Mouse (Mus musculus) MEL (cell line): Measurements from ENCODE around the gene Pex14. TPM values are rescaled to one million over a fixed set of nuclear protein-coding genes. Genes with fewer than 3 reads are reported as not detected.

Experiments used
- DNase-seq: peaks from one replicate; pipeline ENCODE4 v3.0.0; 2011; ENCODE audit warnings: low read depth, low spot score
- H3K27ac ChIP-seq: 2 replicates; pipeline ENCODE4 v1.5.1; 2012; ENCODE audit warnings: low read depth, mild to moderate bottlenecking, control low read depth, low read length, moderate library complexity; ENCODE audit not compliant: control insufficient read depth
- H3K27me3 ChIP-seq, 2 experiments: fragments of 150-350 bp in 1 of 2; sonication (generic) in 1 of 2; 2 replicates each; pipeline ENCODE4 v1.6.1; 2012; ENCODE audit warnings: low read length in 2 of 2, mild to moderate bottlenecking in 2 of 2, improper control_type of control experiment in 1 of 2, moderate library complexity in 1 of 2; ENCODE audit not compliant: insufficient read depth in 2 of 2, control insufficient read depth in 1 of 2
- H3K36me3 ChIP-seq, 2 experiments: 2 replicates each; pipeline ENCODE4 v1.6.1; 2012 to 2014; ENCODE audit warnings: low read length in 2 of 2, improper control_type of control experiment in 1 of 2, inconsistent platforms in 1 of 2, mild to moderate bottlenecking in 1 of 2; ENCODE audit not compliant: insufficient read depth in 2 of 2, control insufficient read depth in 1 of 2
- H3K4me1 ChIP-seq, 2 experiments: fragments of 150-350 bp in 1 of 2; sonication (generic) in 1 of 2; 2 replicates each; pipeline ENCODE4 v1.6.1; 2012; ENCODE audit warnings: low read length in 2 of 2, improper control_type of control experiment in 1 of 2, mild to moderate bottlenecking in 1 of 2; ENCODE audit not compliant: insufficient read depth in 2 of 2, control insufficient read depth in 1 of 2
- H3K4me3 ChIP-seq, 2 experiments: fragments of 150-350 bp in 1 of 2; sonication (generic) in 1 of 2; 2 replicates each; pipeline ENCODE4 v1.5.1; 2012; ENCODE audit warnings: low read depth in 2 of 2, low read length in 2 of 2, mild to moderate bottlenecking in 2 of 2, moderate library complexity in 2 of 2, control low read depth in 1 of 2, improper control_type of control experiment in 1 of 2; ENCODE audit not compliant: control insufficient read depth in 1 of 2, insufficient read depth in 1 of 2
- H3K79me2 ChIP-seq: 2 replicates; pipeline ENCODE4 v1.6.1; 2012; ENCODE audit warnings: mild to moderate bottlenecking, low read length, moderate library complexity; ENCODE audit not compliant: control insufficient read depth, poor library complexity, insufficient read depth
- H3K9ac ChIP-seq: 2 replicates; pipeline ENCODE4 v1.6.1; 2012; ENCODE audit warnings: low read depth, mild to moderate bottlenecking, control low read depth, low read length, moderate library complexity; ENCODE audit not compliant: control insufficient read depth, poor library complexity, severe bottlenecking
- H3K9me3 ChIP-seq: fragments of 150-350 bp; sonication (generic); replicated peaks from 2 replicates; pipeline ENCODE4 v1.6.1; 2012; ENCODE audit warnings: mild to moderate bottlenecking, low read length, improper control_type of control experiment, moderate library complexity; ENCODE audit not compliant: insufficient read depth
- BHLHE40 ChIP-seq: IDR thresholded peaks from 2 replicates; pipeline ENCODE4 v1.6.1; 2012; ENCODE audit warnings: low read depth, mild to moderate bottlenecking, inconsistent platforms, low read length, improper control_type of control experiment, borderline replicate concordance
- CHD2 ChIP-seq: IDR thresholded peaks from 2 replicates; pipeline ENCODE4 v1.6.1; 2011; ENCODE audit warnings: low read length, improper control_type of control experiment
- CTCF ChIP-seq, 3 experiments: IDR thresholded peaks in 2 of 3; conservative IDR thresholded peaks in 1 of 3; 2 replicates each; pipeline ENCODE4 v1.5.1; 2011 to 2012; ENCODE audit warnings: low read length in 3 of 3, low read depth in 2 of 3, mild to moderate bottlenecking in 2 of 3, improper control_type of control experiment in 1 of 3, inconsistent platforms in 1 of 3, mixed read lengths in 1 of 3, moderate library complexity in 1 of 3; ENCODE audit not compliant: control insufficient read depth in 1 of 3, insufficient read depth in 1 of 3, poor library complexity in 1 of 3, severe bottlenecking in 1 of 3
- E2F4 ChIP-seq: IDR thresholded peaks from 2 replicates; pipeline ENCODE4 v1.6.1; 2011; ENCODE audit warnings: low read depth, low read length, improper control_type of control experiment, borderline replicate concordance
- EP300 ChIP-seq, 2 experiments: IDR thresholded peaks; 2 replicates each; pipeline ENCODE4 v1.6.1; 2011; ENCODE audit warnings: improper control_type of control experiment in 2 of 2, low read length in 2 of 2, low read depth in 1 of 2, mild to moderate bottlenecking in 1 of 2
- GATA1 ChIP-seq: IDR thresholded peaks from 2 replicates; pipeline ENCODE4 v1.6.1; 2011; ENCODE audit warnings: low read depth, low read length, improper control_type of control experiment
- HCFC1 ChIP-seq: IDR thresholded peaks from 2 replicates; pipeline ENCODE4 v1.6.1; 2012; ENCODE audit warnings: low read depth, mild to moderate bottlenecking, inconsistent platforms, low read length, improper control_type of control experiment, moderate library complexity
- MAFK ChIP-seq: IDR thresholded peaks from 2 replicates; pipeline ENCODE4 v1.6.1; 2011; ENCODE audit warnings: low read depth, mild to moderate bottlenecking, low read length, improper control_type of control experiment, borderline replicate concordance
- MAX ChIP-seq: IDR thresholded peaks from 2 replicates; pipeline ENCODE4 v1.6.1; 2011; ENCODE audit warnings: low read length, improper control_type of control experiment
- MAZ ChIP-seq: IDR thresholded peaks from 2 replicates; pipeline ENCODE4 v1.6.1; 2012; ENCODE audit warnings: low read depth, mild to moderate bottlenecking, inconsistent platforms, low read length, improper control_type of control experiment
- NELFE ChIP-seq: IDR thresholded peaks from 2 replicates; pipeline ENCODE4 v1.6.1; 2011; ENCODE audit warnings: low read depth, low read length, improper control_type of control experiment
- RAD21 ChIP-seq: IDR thresholded peaks from 2 replicates; pipeline ENCODE4 v1.6.1; 2011; ENCODE audit warnings: mild to moderate bottlenecking, low read depth, low read length, improper control_type of control experiment
- SIN3A ChIP-seq: IDR thresholded peaks from 2 replicates; pipeline ENCODE4 v1.6.1; 2012; ENCODE audit warnings: low read length, improper control_type of control experiment, inconsistent platforms
- TAL1 ChIP-seq: IDR thresholded peaks from 2 replicates; pipeline ENCODE4 v1.6.1; 2012; ENCODE audit warnings: mild to moderate bottlenecking, inconsistent platforms, low read length, moderate library complexity, mixed read lengths
- TCF12 ChIP-seq: IDR thresholded peaks from 2 replicates; pipeline ENCODE4 v1.6.1; 2014; ENCODE audit warnings: low read depth, mild to moderate bottlenecking, inconsistent platforms, low read length, improper control_type of control experiment, moderate library complexity
- USF1 ChIP-seq: IDR thresholded peaks from 2 replicates; pipeline ENCODE4 v1.6.1; 2014; ENCODE audit warnings: low read depth, mild to moderate bottlenecking, inconsistent platforms, low read length, improper control_type of control experiment, moderate library complexity
- polyA plus RNA-seq, 2 experiments: library from polyadenylated mRNA; stranded (reverse) in 1 of 2; unstranded in 1 of 2; fragments of >175 nt in 1 of 2; fragments of >200 nt in 1 of 2; gene quantifications; 2 replicates each; pipeline versions ENCODE4 v1.2.1 to v1.2.4; 2012; ENCODE audit warnings: low replicate concordance in 2 of 2, low read depth in 1 of 2; ENCODE audit not compliant: insufficient read length in 2 of 2, insufficient read depth in 1 of 2, missing spikeins in 1 of 2
- total RNA-seq: library from RNA; depleted of rRNA; stranded (reverse); fragments of 300-350 nt; gene quantifications from 2 replicates; pipeline ENCODE4 v1.2.3, GENCODE M21; 2012

The Pex14 gene
- total and polyA plus RNA-seq, 3 experiments, result 38.3 to 49.2 TPM; not detected in 1

DNA sequence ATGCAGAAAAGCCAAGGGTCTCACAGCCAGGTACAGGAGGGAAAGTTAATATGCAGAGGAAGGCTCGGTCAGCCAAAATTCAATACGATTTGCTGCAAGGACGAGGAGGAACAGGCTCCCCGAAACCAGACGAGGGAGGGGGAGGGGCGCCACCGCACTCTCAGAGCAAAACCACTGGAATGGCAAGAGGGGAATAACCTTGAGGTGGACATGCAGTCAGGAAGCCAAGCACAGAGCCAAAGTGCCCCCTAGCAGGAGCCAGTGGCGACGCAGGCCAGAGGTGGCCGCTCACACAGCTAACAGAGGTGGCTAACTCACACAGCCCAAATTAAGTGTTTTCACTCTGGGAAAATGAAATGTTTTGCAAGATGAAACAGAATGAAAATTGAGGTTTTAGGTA lies 52.3 kb downstream of the Pex14 start:
- no peak for DNase-seq
- Histone ChIP-seq H3K4me1 (peaks cover 4 to 10% of the 10 kb centered on the region in 2 experiments), H3K9ac (no peak overlapping the region), H3K36me3 (peaks cover 0 to 11% of the 10 kb centered on the region in 2 experiments; a peak in 2 of 4 replicates), H3K27me3 (no peaks in the 10 kb centered on the region), H3K4me3 (no peak overlapping the region), H3K9me3 (no peaks in the 10 kb centered on the region), H3K27ac (no peak overlapping the region), H3K79me2 (no peaks in the 10 kb centered on the region; the same call in 1 of the 2 replicates)
- TF ChIP-seq GATA1 (no peak), MAX (no peak), CTCF (IDR thresholded peaks at IDR 0.05 in 2 of 3, conservative IDR thresholded peaks at IDR 0.05 in 1 of 3; ENCODE audit: control insufficient read depth in 1 of 3, insufficient read depth in 1 of 3, low read depth in 2 of 3, low read length in 3 of 3, poor library complexity in 1 of 3, severe bottlenecking in 1 of 3) (peak in 1 of 3 experiments; percentile 11; a peak in 1 of 6 replicates)

GRCm38 (mm10) chr4:149045885-149046284 lies 53.8 kb downstream of the Pex14 start:
- peaks cover 4 to 10% of the 10 kb centered on the region in 2 experiments for H3K4me1 ChIP-seq
- no peaks in the 10 kb centered on the region for H3K27me3 ChIP-seq
- H3K4me3 ChIP-seq, result no peak overlapping the region
- H3K27ac ChIP-seq, result no peak overlapping the region
- H3K36me3 ChIP-seq, result peaks cover 0 to 11% of the 10 kb centered on the region in 2 experiments; a peak in 3 of 4 replicates
- H3K9me3 ChIP-seq, result no peaks in the 10 kb centered on the region
- TF ChIP-seq RAD21 (no peak), SIN3A (0 out of 2 replicates have a peak, but pooled peaks have one; percentile 26), USF1 (no peak)
- peak; percentile 63 for DNase-seq
- H3K9ac ChIP-seq, result no peak overlapping the region; the same call in 1 of the 2 replicates
- H3K79me2 ChIP-seq, result no peaks in the 10 kb centered on the region; the same call in 1 of the 2 replicates

DNA sequence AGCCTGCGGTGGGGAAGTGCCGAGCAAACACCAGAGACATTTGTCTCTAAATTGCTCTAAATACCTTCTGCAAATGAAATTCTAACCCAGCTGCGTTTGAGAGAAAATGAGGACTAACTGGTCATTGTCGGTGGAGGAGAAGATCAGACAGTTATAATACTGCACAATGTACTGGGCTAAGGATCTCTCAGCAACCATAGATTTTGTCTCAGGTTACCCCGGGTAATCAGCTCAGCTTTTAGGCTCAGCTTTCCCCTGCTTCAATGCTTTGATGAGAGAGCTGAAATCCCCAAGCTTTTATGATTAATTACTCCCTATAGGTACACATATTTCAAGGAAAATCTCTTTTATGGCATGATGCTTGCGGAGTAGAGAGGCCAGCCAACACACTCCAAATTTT lies 59.4 kb downstream of the Pex14 start:
- H3K4me3 ChIP-seq, result no peak overlapping the region
- no peaks in the 10 kb centered on the region for H3K9me3 ChIP-seq
- H3K4me1 ChIP-seq, result 0 out of 4 replicates have a peak, but pooled peaks cover 0 to 1% of the 10 kb centered on the region in 2 experiments
- peaks cover 0 to 2% of the 10 kb centered on the region in 2 experiments; a peak in 3 of 4 replicates for H3K36me3 ChIP-seq
- no peak overlapping the region for H3K9ac ChIP-seq
- no peak for DNase-seq
- no peaks in the 10 kb centered on the region for H3K79me2 ChIP-seq
- TF ChIP-seq EP300 (IDR thresholded peaks at IDR 0.05; ENCODE audit: low read depth in 1 of 2, low read length in 2 of 2) (no peak), NELFE (no peak), BHLHE40 (no peak), MAZ (no peak), CHD2 (no peak), RAD21 (no peak), HCFC1 (no peak), USF1 (no peak), TAL1 (no peak), MAFK (no peak), E2F4 (no peak), TCF12 (no peak)
- no peak overlapping the region for H3K27ac ChIP-seq
- no peaks in the 10 kb centered on the region for H3K27me3 ChIP-seq
